Mouse (Mus musculus): ENCODE data around the gene Map1lc3b.

DNA sequence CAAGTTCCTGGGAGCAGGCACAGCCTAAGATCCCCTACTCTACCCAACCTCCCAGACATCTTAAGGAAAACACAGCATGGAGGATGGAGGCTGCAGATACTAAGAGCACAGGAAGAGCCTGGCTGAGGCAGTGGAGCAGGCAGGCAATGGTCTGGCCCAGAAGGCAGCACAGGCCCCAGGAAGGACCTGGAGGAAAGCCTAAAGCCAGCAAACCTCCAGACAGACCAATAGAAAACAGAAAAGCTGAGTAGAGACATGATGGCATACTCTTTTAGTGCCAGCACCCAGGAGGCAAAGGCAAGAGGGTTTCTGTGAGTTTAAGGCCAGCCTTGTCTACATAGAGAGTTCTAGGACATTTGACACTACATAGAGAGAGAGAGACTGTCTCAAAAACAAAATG is 23.3 kb downstream of the Map1lc3b start:
- TF ChIP-seq CTCF (IDR thresholded peaks at IDR 0.05; ENCODE audit: low read depth) (no peak), EP300 (optimal IDR thresholded peaks at IDR 0.05) (no peak)
